Mouse (Mus musculus) G1E (cell line): ENCODE measurements around the gene Sbf2. TPM values are rescaled to one million over a fixed set of nuclear protein-coding genes. Genes with fewer than 3 reads are reported as not detected.

Experiments used
- ATAC-seq: 2 replicates; pipeline ENCODE4 v1.8.0; 2016; ENCODE audit warnings: mild to moderate bottlenecking; ENCODE audit not compliant: insufficient number of reproducible peaks, poor library complexity, low FRiP score, severe bottlenecking; ENCODE audit errors: extremely low read depth
- DNase-seq: peaks from one replicate; pipeline ENCODE4 v3.0.0; 2012; ENCODE audit warnings: low spot score
- H3K27me3 ChIP-seq: 2 replicates; pipeline ENCODE4 v1.6.1; 2012; ENCODE audit warnings: mild to moderate bottlenecking, low read length, inconsistent platforms; ENCODE audit not compliant: insufficient read depth
- H3K36me3 ChIP-seq: replicated peaks from 2 replicates; pipeline ENCODE3; 2012; ENCODE audit warnings: mild to moderate bottlenecking, inconsistent platforms
- H3K4me1 ChIP-seq: 2 replicates; pipeline ENCODE4 v1.6.1; 2012; ENCODE audit warnings: low read depth, low read length, inconsistent platforms, mixed read lengths; ENCODE audit not compliant: insufficient read depth
- H3K4me3 ChIP-seq: 2 replicates; pipeline ENCODE4 v1.5.1; 2012; ENCODE audit warnings: low read depth, mild to moderate bottlenecking, inconsistent platforms, low read length, moderate library complexity, mixed read lengths
- H3K9me3 ChIP-seq: replicated peaks from 2 replicates; pipeline ENCODE4 v1.6.1; 2012; ENCODE audit warnings: inconsistent platforms
- CTCF ChIP-seq: IDR thresholded peaks from 2 replicates; pipeline ENCODE4 v1.5.1; 2012; ENCODE audit warnings: low read depth, low read length, inconsistent platforms, mixed read lengths
- GATA1 ChIP-seq: IDR thresholded peaks from 2 replicates; pipeline ENCODE4 v1.6.1; 2012; ENCODE audit warnings: borderline replicate concordance, low read length, inconsistent platforms, mixed read lengths
- GATA2 ChIP-seq: IDR thresholded peaks from 2 replicates; pipeline ENCODE4 v1.6.1; 2012; ENCODE audit warnings: low read depth, low read length, inconsistent platforms, borderline replicate concordance
- POLR2AphosphoS5 ChIP-seq: IDR thresholded peaks from 2 replicates; pipeline ENCODE4 v1.6.1; 2012; ENCODE audit warnings: low read depth, low read length, inconsistent platforms; ENCODE audit not compliant: insufficient replicate concordance
- TAL1 ChIP-seq: conservative IDR thresholded peaks from 2 replicates; pipeline ENCODE4 v1.6.1; 2012; ENCODE audit warnings: low read depth, low read length, inconsistent platforms, mixed read lengths
- polyA plus RNA-seq: library from polyadenylated mRNA; stranded (reverse); fragments of >175 nt; gene quantifications from 2 replicates; pipeline ENCODE4 v1.2.3, GENCODE M21; 2012
- total RNA-seq, 2 experiments: library from RNA; stranded (forward) in 1 of 2; stranded (reverse) in 1 of 2; fragments of 200-1000 nt in 1 of 2; fragments of >200 nt in 1 of 2; fragmentation: Nextera tagmentation in 1 of 2; gene quantifications; 2 replicates each; pipeline ENCODE4 v1.2.3; 2014 to 2017

Gene Sbf2
- total and polyA plus RNA-seq, 3 experiments, result 0.49 TPM; not detected in 2

DNA sequence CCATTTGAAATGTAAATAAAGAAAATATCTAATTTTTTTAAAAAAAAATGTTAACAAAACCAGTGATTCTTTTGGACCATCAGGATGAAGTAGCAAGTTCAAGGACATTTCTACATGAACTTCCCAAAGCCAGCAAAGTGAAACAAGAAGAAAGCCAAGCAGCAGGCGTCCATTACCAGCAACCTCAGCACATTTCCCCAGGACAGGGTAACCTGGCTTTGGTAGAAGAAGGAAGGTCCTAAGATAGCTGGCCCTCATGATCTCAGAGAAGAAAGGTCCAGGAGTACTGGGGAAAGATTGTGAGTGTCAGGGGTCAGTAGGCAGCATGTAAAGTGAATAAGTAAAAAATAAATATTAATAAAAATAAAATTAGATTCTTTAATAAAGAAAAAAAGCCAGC, 27.0 kb downstream of the Sbf2 start:
- no peak for ATAC-seq
- DNase-seq, result no peak
- H3K9me3 ChIP-seq, result no peaks in the 10 kb centered on the region
- no peak for TF ChIP-seq TAL1
- no peak for TF ChIP-seq POLR2AphosphoS5
- no peak for TF ChIP-seq GATA1
- no peak for TF ChIP-seq GATA2
- no peak for TF ChIP-seq CTCF
- no peaks in the 10 kb centered on the region for H3K4me1 ChIP-seq
- no peaks in the 10 kb centered on the region for H3K27me3 ChIP-seq
- H3K36me3 ChIP-seq, result no peaks in the 10 kb centered on the region
- no peak overlapping the region for H3K4me3 ChIP-seq

DNA sequence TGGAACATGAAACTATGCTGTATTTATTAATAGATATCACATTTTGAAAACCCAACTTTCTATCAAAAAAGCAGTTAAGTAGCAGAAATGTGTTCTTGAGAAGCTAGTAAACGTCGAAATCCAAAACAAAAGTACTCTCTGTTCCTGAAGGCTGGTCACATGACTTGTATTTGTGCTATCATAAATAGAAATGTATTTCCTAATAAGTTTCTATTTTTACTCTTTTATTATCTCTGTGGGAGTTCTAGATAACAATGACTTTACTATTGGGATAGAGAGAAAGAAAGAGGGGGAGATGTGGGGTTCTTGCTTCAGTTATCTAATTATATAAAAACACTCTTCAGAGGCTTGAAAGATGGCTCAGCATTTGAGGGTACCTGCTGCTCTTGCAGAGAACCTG, 29.5 kb downstream of the Sbf2 start:
- H3K9me3 ChIP-seq, result no peaks in the 10 kb centered on the region
- DNase-seq (no peak), ATAC-seq (no peak)
- no peaks in the 10 kb centered on the region for H3K36me3 ChIP-seq
- H3K4me3 ChIP-seq, result no peak overlapping the region
- H3K4me1 ChIP-seq, result no peaks in the 10 kb centered on the region
- H3K27me3 ChIP-seq, result no peaks in the 10 kb centered on the region
- TF ChIP-seq GATA1 (no peak), GATA2 (no peak), POLR2AphosphoS5 (no peak)

DNA sequence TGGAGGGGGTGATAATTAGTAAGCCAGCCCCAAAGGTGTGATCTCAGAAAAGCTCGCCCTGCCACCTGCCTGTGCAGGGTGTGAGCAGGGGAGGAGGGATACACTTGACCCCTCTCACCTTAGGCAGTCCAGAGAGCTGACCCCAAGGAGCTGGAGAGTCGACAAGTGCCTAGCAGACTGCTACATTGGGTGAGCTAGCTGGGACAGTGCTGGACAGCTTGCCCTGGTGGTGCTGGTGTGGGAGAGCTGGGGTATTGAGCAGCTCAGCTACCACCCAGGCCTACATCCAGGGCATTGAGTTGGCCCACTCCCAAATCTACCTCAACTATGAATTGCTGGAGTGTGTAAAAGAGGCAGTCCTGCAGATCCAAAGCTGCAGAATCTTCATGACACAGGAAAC, 30.6 kb downstream of the Sbf2 start:
- Histone ChIP-seq H3K36me3 (no peaks in the 10 kb centered on the region), H3K9me3 (no peaks in the 10 kb centered on the region), H3K27me3 (no peaks in the 10 kb centered on the region), H3K4me1 (no peaks in the 10 kb centered on the region), H3K4me3 (no peak overlapping the region)
- no peak for TF ChIP-seq TAL1
- no peak for TF ChIP-seq GATA2
- no peak for TF ChIP-seq GATA1
- no peak for TF ChIP-seq CTCF
- no peak for TF ChIP-seq POLR2AphosphoS5
- no peak for DNase-seq
- no peak for ATAC-seq

- TF ChIP-seq CTCF, result no peak
- no peak for TF ChIP-seq GATA1
- TF ChIP-seq TAL1, result no peak
- no peak for TF ChIP-seq POLR2AphosphoS5
- TF ChIP-seq GATA2, result no peak
- ATAC-seq, result no peak
- no peak overlapping the region for H3K4me3 ChIP-seq
- H3K4me1 ChIP-seq, result no peaks in the 10 kb centered on the region
- no peak for DNase-seq
- H3K36me3 ChIP-seq, result no peaks in the 10 kb centered on the region
- no peaks in the 10 kb centered on the region for H3K9me3 ChIP-seq
- no peaks in the 10 kb centered on the region for H3K27me3 ChIP-seq
Observed at GRCm38 (mm10) chr7:110583705-110584104, 31.0 kb downstream of the Sbf2 start.

DNA sequence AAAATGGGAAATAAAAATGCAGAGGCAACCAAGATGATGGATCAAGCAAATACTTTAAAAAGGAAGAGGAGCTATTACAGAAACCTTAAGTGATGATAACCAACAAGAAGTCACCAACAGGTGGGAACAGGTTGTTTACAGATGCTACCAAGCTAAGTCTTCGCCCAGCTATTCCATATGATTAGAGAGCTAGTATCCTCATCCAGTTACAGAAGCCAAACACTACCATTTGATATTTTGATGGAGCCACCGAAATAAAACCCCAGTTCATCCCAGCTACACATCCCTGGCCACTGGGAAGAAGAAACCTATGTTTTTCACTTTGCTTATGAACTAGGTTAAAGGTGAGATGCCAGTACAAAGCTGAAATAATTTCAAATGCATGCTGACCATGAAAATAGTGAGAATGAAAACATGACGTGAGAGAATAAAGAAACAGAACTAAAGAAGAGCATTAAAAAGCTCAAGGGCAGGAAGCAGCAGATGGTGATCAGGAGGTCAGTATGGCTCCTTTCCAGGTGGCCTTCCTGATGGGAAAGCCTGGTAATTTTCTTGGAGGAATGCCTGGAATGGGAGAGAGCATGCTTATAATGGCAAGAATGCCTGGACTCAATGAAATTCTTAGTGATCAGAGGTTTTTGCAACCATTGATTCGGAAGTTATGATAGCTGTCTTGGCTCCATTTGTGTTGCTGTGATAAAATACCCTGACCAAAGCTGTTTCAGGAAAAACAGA, 48.7 kb downstream of the Sbf2 start:
- H3K9me3 ChIP-seq, result no peaks in the 10 kb centered on the region
- ATAC-seq, result no peak
- no peaks in the 10 kb centered on the region for H3K4me1 ChIP-seq
- peaks cover 3% of the 10 kb centered on the region; the same call in 1 of the 2 replicates for H3K27me3 ChIP-seq
- no peak for TF ChIP-seq GATA1
- no peak for TF ChIP-seq POLR2AphosphoS5
- TF ChIP-seq TAL1, result no peak
- no peak for TF ChIP-seq CTCF
- TF ChIP-seq GATA2, result no peak
- no peaks in the 10 kb centered on the region for H3K36me3 ChIP-seq
- DNase-seq, result no peak
- H3K4me3 ChIP-seq, result no peak overlapping the region

GRCm38 (mm10) chr7:110561647-110562046, 53.1 kb downstream of the Sbf2 start:
- TF ChIP-seq GATA1, result no peak
- no peak for TF ChIP-seq CTCF
- no peak for TF ChIP-seq TAL1
- TF ChIP-seq POLR2AphosphoS5, result no peak
- no peak for TF ChIP-seq GATA2
- H3K4me1 ChIP-seq, result no peaks in the 10 kb centered on the region

GRCm38 (mm10) chr7:110557001-110557400, 57.7 kb downstream of the Sbf2 start:
- Histone ChIP-seq H3K36me3 (no peaks in the 10 kb centered on the region), H3K4me1 (no peaks in the 10 kb centered on the region), H3K9me3 (no peaks in the 10 kb centered on the region), H3K27me3 (no peaks in the 10 kb centered on the region), H3K4me3 (no peak overlapping the region)
- no peak for DNase-seq
- no peak for ATAC-seq
- TF ChIP-seq GATA2 (no peak), CTCF (no peak), GATA1 (no peak), POLR2AphosphoS5 (no peak), TAL1 (no peak)

More at GRCm38 (mm10) chr7:110561647-110562046, 53.1 kb downstream of the Sbf2 start:
- H3K4me3 ChIP-seq, result no peak overlapping the region
- peaks cover 3% of the 10 kb centered on the region; the same call in 1 of the 2 replicates for H3K27me3 ChIP-seq
- DNase-seq (no peak), ATAC-seq (no peak)
- H3K36me3 ChIP-seq, result no peaks in the 10 kb centered on the region
- H3K9me3 ChIP-seq, result no peaks in the 10 kb centered on the region
